28 mouse cellular contexts compared by ENCODE assay signal in the genomic region with DNA sequence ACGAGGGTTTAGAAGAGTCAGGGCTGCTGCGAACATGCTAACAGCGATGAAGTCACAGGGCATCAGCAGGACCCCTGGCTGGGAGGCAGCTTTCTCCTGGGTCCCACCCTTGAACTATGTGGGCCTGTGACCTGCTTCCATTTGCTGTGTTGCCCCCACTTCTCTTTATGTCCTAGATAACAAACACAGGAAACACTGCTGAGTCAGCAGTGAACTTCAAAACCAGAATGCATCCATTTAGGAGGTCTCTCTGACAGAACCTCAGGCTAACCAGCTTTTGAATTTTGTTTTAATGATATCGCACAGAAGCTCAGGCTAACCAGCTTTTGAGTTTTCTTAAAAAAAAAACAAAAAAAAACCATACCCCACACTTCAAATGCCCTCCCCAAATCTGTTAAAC.
"Had no signal": no experiment of that assay in that cellular context is flagged by ENCODE, and none has a peak within 500 bp of the region (broad histone marks: within the 10 kb centered on the region; RNA-seq: fewer than 3 reads in every experiment).

No protein-coding gene starts in this region.

- H3K27me3 ChIP-seq: embryonic facial prominence, embryonic 12.5 days; embryonic facial prominence, embryonic 13.5 days; embryonic facial prominence, embryonic 15.5 days; forebrain, embryonic 12.5 days; forebrain, embryonic 13.5 days; forebrain, embryonic 15.5 days had no signal

- H3K4me1 ChIP-seq: embryonic facial prominence, embryonic 12.5 days; embryonic facial prominence, embryonic 13.5 days; embryonic facial prominence, embryonic 15.5 days had no signal

- H3K4me2 ChIP-seq: embryonic facial prominence, embryonic 12.5 days; embryonic facial prominence, embryonic 13.5 days; embryonic facial prominence, embryonic 15.5 days; forebrain, embryonic 12.5 days; forebrain, embryonic 13.5 days; forebrain, embryonic 15.5 days had no signal

- H3K27ac ChIP-seq: embryonic facial prominence, embryonic 10.5 days; embryonic facial prominence, embryonic 12.5 days; embryonic facial prominence, embryonic 13.5 days; embryonic facial prominence, embryonic 15.5 days; forebrain, embryonic 10.5 days; forebrain, embryonic 12.5 days; forebrain, embryonic 13.5 days; forebrain, embryonic 15.5 days; gastrocnemius, adult 2 months; heart, adult 2 months had no signal

- H3K4me3 ChIP-seq: embryonic facial prominence, embryonic 10.5 days; embryonic facial prominence, embryonic 12.5 days; embryonic facial prominence, embryonic 13.5 days; embryonic facial prominence, embryonic 15.5 days; erythroblast, embryonic 14.5 days; forebrain, embryonic 10.5 days; forebrain, embryonic 12.5 days; forebrain, embryonic 13.5 days; forebrain, embryonic 15.5 days; gastrocnemius, adult 2 months; heart, adult 2 months had no signal

- H3K9me3 ChIP-seq: embryonic facial prominence, embryonic 10.5 days; embryonic facial prominence, embryonic 12.5 days; embryonic facial prominence, embryonic 13.5 days; embryonic facial prominence, embryonic 15.5 days; forebrain, embryonic 10.5 days; forebrain, embryonic 12.5 days; forebrain, embryonic 13.5 days; forebrain, embryonic 15.5 days had no signal

- H3K36me3 ChIP-seq: embryonic facial prominence, embryonic 10.5 days; embryonic facial prominence, embryonic 12.5 days; embryonic facial prominence, embryonic 13.5 days; embryonic facial prominence, embryonic 15.5 days; forebrain, embryonic 10.5 days had no signal

- ATAC-seq: forebrain, embryonic 13.5 days; forebrain, embryonic 14.5 days; forebrain, embryonic 15.5 days; forebrain, embryonic 16.5 days; forebrain, postnatal 0 days had no signal

- H3K9ac ChIP-seq: embryonic facial prominence, embryonic 12.5 days; embryonic facial prominence, embryonic 13.5 days; embryonic facial prominence, embryonic 15.5 days; forebrain, embryonic 12.5 days; forebrain, embryonic 13.5 days; forebrain, embryonic 15.5 days; forebrain, postnatal 0 days had no signal

- DNase-seq: cerebellum, adult 8-10 months; cerebellum, adult 9-10 months; cerebellum, adult 9-11 months; cerebellum, postnatal 10 days; cerebellum, postnatal 14 days; cerebellum, postnatal 25 days; cerebellum, postnatal 36 days; embryo, embryonic 11 days; forebrain, postnatal 0 days; gastrocnemius, adult 2 months; gastrocnemius, postnatal 10 days; gastrocnemius, postnatal 14 days; gastrocnemius, postnatal 25 days; gastrocnemius, postnatal 36 days; heart, adult 11 months; heart, adult 18-20 months; heart, adult 2 months had no signal
